Mouse (Mus musculus) stomach, adult 2 months (tissue): Measurements from ENCODE around the gene Olfr815. TPM values are rescaled to one million over a fixed set of nuclear protein-coding genes. Genes with fewer than 3 reads are reported as not detected.

Experiments used
- polyA plus RNA-seq: library from polyadenylated mRNA; depleted of rRNA; stranded (reverse); fragments of >200 nt; gene quantifications from 2 replicates; pipeline ENCODE4 v1.2.3, GENCODE M21; 2012; rRNA removed

Olfr815 gene
- polyA plus RNA-seq: not detected in 2 replicates

GRCm38 (mm10) chr10:129905767-129906166, at the start of gene Olfr815:
Gene Olfr815, minus strand, starts transcription at chr10:129905867.

GRCm38 (mm10) chr10:129949000-129949399, 43.3 kb upstream of the Olfr815 start, which contains the start of gene Olfr818:
Gene Olfr818, minus strand, starts transcription at chr10:129949100.

GRCm38 (mm10) chr10:129915497-129915896, 9.8 kb upstream of the Olfr815 start, which contains the start of gene Olfr816:
Gene Olfr816, minus strand, starts transcription at chr10:129915597.

GRCm38 (mm10) chr10:129879751-129880150, 25.9 kb downstream of the Olfr815 start, which contains the start of gene Olfr814:
Gene Olfr814, minus strand, starts transcription at chr10:129879851.

GRCm38 (mm10) chr10:129855067-129855466, 50.6 kb downstream of the Olfr815 start, which contains the start of gene Olfr813:
Gene Olfr813, plus strand, starts transcription at chr10:129855367.

Other genes with a start within 250 kb of the Olfr815 start
- not detected in 2 replicates for gene Olfr800, start 248.2 kb downstream of the Olfr815 start, polyA plus RNA-seq
- gene Olfr801, start 232.0 kb downstream of the Olfr815 start, polyA plus RNA-seq: not detected in 2 replicates
- not detected in 2 replicates for gene Olfr802, start 217.7 kb downstream of the Olfr815 start, polyA plus RNA-seq
- gene Olfr803, start 211.6 kb downstream of the Olfr815 start, polyA plus RNA-seq: not detected in 2 replicates
- gene Olfr804, start 202.7 kb downstream of the Olfr815 start, polyA plus RNA-seq: not detected in 2 replicates
- not detected in 2 replicates for gene Olfr805, start 176.5 kb downstream of the Olfr815 start, polyA plus RNA-seq
- not detected in 2 replicates for gene Olfr806, start 163.9 kb downstream of the Olfr815 start, polyA plus RNA-seq
- not detected in 2 replicates for gene Olfr807, start 148.1 kb downstream of the Olfr815 start, polyA plus RNA-seq
- gene Olfr808, start 140.4 kb downstream of the Olfr815 start, polyA plus RNA-seq: not detected in 2 replicates
- not detected in 2 replicates for gene Olfr809, start 131.2 kb downstream of the Olfr815 start, polyA plus RNA-seq
- gene Olfr810, start 111.0 kb downstream of the Olfr815 start, polyA plus RNA-seq: not detected in 2 replicates
- not detected in 2 replicates for gene Olfr811, start 101.5 kb downstream of the Olfr815 start, polyA plus RNA-seq
- not detected in 2 replicates for gene Olfr812, start 59.8 kb downstream of the Olfr815 start, polyA plus RNA-seq
- not detected in 2 replicates for gene Olfr813, start 50.5 kb downstream of the Olfr815 start, polyA plus RNA-seq
- gene Olfr814, start 26.0 kb downstream of the Olfr815 start, polyA plus RNA-seq: not detected in 2 replicates
- not detected in 2 replicates for gene Olfr816, start 9.7 kb upstream of the Olfr815 start, polyA plus RNA-seq
- not detected in 2 replicates for gene Olfr818, start 43.2 kb upstream of the Olfr815 start, polyA plus RNA-seq
- not detected in 2 replicates for gene Olfr819, start 61.4 kb upstream of the Olfr815 start, polyA plus RNA-seq
- gene Olfr247, start 70.3 kb upstream of the Olfr815 start, polyA plus RNA-seq: not detected in 2 replicates
- not detected in 2 replicates for gene Gm10310, start 79.2 kb upstream of the Olfr815 start, polyA plus RNA-seq
- not detected in 2 replicates for gene Olfr820, start 106.8 kb upstream of the Olfr815 start, polyA plus RNA-seq
- not detected in 2 replicates for gene Olfr821, start 124.5 kb upstream of the Olfr815 start, polyA plus RNA-seq
- gene Olfr822, start 165.3 kb upstream of the Olfr815 start, polyA plus RNA-seq: not detected in 2 replicates
- gene Olfr823, start 209.5 kb upstream of the Olfr815 start, polyA plus RNA-seq: not detected in 2 replicates
- not detected in 2 replicates for gene Olfr824, start 224.1 kb upstream of the Olfr815 start, polyA plus RNA-seq